Mouse (Mus musculus) frontal cortex, adult (tissue): ENCODE data around the gene Msrb1.
A peak's percentile ranks its signal among the peaks of the same experiment; 100 is the strongest.

ENCODE experiments used
- ATAC-seq: cut with Nextera tagmentation; 2 replicates; pipeline ENCODE4 v1.9.2; 2017; ENCODE audit warnings: mild to moderate bottlenecking, moderate library complexity, mixed read lengths; ENCODE audit not compliant: low TSS enrichment

Gene Msrb1

GRCm38 (mm10) chr17:24743896-24744295 lies 7.5 kb downstream of the Msrb1 start:
- no peak for ATAC-seq

DNA sequence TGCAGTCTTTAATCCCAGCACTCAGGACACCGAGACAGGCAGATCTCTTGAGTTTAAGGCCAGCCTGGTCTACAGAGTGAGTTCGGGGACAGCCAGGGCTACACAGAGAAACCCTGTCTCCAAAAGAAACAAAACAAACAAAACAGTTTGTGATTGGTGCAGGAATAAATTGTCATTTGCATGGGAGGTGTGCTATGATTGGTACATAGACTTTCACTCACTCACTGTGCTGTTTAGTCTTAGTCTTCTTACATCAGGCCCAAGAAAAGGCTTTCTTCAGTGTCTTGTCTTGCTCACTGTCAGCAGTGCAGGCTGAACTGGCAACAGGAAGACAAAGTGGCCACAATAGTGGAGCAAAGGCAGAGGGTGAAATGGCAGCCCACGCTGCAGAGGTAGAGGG lies 7.9 kb downstream of the Msrb1 start:
- ATAC-seq: no peak

DNA sequence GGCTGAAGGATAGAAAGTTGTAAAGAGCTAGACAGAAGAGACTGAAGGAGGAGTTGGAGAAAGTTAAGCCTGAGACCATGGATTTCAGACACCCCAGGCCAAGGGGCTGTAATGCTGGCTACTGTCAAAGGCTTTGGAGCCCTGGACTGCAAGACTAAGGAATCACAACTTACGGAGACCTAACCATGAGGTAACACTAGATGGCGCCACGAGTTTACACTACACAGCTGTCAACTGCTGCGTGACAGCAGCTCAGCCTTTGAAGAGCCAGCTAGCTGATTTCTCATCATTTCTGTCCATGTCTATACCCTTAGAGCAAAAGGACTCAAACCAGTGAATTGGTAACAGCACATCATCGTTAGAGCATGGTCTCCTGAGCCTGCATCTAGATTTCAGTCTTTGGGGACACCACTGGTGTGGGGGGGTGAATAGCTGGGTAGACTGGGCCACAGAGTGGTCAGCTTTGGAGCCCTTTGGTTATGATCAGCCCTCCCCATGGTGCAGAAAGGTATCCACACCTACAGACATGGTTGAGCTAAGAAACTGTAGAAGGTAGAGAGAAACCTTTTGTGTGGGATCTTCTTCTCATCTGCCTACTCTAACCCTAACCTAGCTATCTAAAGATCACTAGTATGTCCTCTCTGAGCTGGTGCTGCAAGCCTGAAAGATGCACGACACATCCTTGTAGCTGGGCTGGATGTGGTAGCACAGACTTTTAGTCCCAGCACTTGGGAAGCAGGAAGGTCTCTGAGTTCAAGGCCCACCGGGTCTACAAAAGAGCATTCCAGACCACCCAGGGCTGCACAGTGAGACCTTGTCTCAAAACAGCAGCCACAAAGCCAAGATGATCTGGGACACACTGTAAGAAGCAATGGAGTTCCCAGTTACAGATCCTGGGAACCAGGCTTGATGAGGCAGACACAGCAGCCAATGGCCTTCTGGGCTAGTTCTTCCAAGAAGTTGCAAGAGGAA lies 9.4 kb downstream of the Msrb1 start:
- peak; percentile 88 for ATAC-seq

- ATAC-seq: no peak
Measured at GRCm38 (mm10) chr17:24746986-24747385, 10.5 kb downstream of the Msrb1 start.

GRCm38 (mm10) chr17:24751528-24751927 lies 15.1 kb downstream of the Msrb1 start:
- no peak for ATAC-seq

GRCm38 (mm10) chr17:24752415-24753394 lies 16.3 kb downstream of the Msrb1 start, which contains the start of gene Hs3st6:
Hs3st6 (plus strand) TSS chr17:24752988.
- ATAC-seq: no peak; the same call in 1 of the 2 replicates

DNA sequence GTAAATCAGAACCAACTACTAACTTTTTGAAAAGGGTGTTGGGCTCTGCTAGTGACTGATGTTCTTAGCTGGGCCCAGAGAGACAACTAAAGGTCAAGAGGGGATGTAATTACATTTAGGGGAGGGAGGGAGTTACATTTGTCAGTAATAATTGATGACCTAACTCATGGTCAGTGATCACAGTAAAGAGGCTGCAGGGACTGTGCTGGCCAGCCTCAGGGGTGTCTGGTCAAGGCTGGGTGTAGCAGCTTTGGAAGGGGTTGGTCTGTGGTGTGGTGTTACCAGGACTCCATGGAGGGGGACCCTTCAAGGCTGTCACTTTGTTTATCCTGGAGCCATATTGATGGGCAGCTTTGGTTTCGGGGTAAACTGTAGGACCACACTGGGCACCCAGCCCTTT lies 21.0 kb downstream of the Msrb1 start:
- no peak for ATAC-seq

- no peak for ATAC-seq
Measured at GRCm38 (mm10) chr17:24761121-24761520, 24.7 kb downstream of the Msrb1 start.

- no peak for ATAC-seq
Measured at GRCm38 (mm10) chr17:24765016-24765905, 28.8 kb downstream of the Msrb1 start.

- ATAC-seq: no peak
Measured at GRCm38 (mm10) chr17:24766266-24766875, 29.9 kb downstream of the Msrb1 start.

GRCm38 (mm10) chr17:24769146-24769545 lies 32.7 kb downstream of the Msrb1 start:
- no peak for ATAC-seq

DNA sequence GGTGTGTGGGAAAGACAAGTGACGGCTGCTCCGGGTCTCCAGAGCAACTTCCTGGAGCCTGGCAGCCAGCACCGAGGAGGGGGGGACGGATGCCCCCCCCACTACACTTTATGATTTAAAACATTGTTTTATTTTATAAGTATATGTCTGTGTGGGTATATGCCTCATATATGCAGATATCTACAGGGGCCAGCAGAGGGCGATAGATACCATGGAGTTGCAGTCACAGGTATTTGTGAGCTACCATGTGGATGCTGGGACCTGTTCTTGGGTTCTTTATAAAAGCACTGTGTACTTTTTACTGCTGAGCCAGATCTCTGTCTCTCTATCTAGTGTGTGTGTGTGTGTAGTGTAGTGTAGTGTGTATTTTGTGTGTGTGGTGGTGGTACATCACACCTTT lies 36.8 kb downstream of the Msrb1 start:
- ATAC-seq: no peak

DNA sequence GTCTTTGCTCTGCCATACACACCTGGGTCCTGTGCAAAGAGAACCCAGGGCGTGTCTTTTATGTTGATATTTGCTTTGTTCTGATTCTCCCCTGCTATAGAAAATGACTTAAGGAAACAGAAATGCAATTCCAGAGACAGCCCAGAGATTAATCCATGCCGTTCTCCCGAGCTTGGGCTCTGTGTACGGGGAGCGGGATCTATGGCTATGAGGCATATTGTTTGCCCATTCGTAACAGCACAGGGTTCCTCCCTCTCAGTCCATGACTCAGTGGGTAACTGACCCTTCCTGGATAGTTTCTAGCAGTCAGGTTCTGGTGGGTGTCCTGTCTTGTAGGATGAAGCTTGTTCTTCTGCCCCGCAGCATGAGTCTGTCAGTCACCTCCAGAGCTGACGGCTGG lies 38.7 kb downstream of the Msrb1 start:
- ATAC-seq: no peak

- ATAC-seq: no peak
Measured at GRCm38 (mm10) chr17:24777073-24777472, 40.6 kb downstream of the Msrb1 start.

- no peak for ATAC-seq
Measured at GRCm38 (mm10) chr17:24780821-24781220, 44.4 kb downstream of the Msrb1 start.

- no peak for ATAC-seq
Measured at GRCm38 (mm10) chr17:24792190-24792589, 55.7 kb downstream of the Msrb1 start.
